Mouse (Mus musculus) hindbrain, embryonic 15.5 days (tissue): ENCODE measurements around the gene Slc16a5. TPM values are rescaled to one million over a fixed set of nuclear protein-coding genes. Genes with fewer than 3 reads are reported as not detected.

Experiments used
- microRNA-seq: library from miRNA; unstranded; fragments of <30 nt; microRNA quantifications from one replicate; pipeline ENCODE4, GENCODE M21; 2016
- polyA plus RNA-seq: library from polyadenylated mRNA; unstranded; fragments of >200 nt; fragmentation: Nextera tagmentation; extraction: Ambion mirVana; gene quantifications from 2 replicates; pipeline ENCODE4 v1.2.1, GENCODE M21; 2015

Gene Slc16a5
- polyA plus RNA-seq, 1 experiment from 2014 or later: 0.17 TPM

Small RNA genes lying within 50 kb of the gene (microRNA-seq; reads per million reads assigned to microRNA genes)
- not detected for gene Mir3968

Other genes starting within 250 kb of the Slc16a5 start
- 0.64 and 0.73 TPM in 2 replicates for gene Grin2c, start 195.2 kb upstream of the Slc16a5 start, polyA plus RNA-seq
- 21.3 and 21.6 TPM in 2 replicates for gene Fdxr, start 185.4 kb upstream of the Slc16a5 start, polyA plus RNA-seq
- gene Fads6, start 164.8 kb upstream of the Slc16a5 start, polyA plus RNA-seq: 1.3 and 1.5 TPM in 2 replicates
- 0.07 and 0.34 TPM in 2 replicates for gene Otop2, start 155.3 kb upstream of the Slc16a5 start, polyA plus RNA-seq
- 0.06 and 0.38 TPM in 2 replicates for gene Ush1g, start 140.4 kb upstream of the Slc16a5 start, polyA plus RNA-seq
- gene Otop3, start 127.7 kb upstream of the Slc16a5 start, polyA plus RNA-seq: 2.2 and 2.3 TPM in 2 replicates
- gene Hid1, start 94.7 kb upstream of the Slc16a5 start, polyA plus RNA-seq: 57.2 and 62.4 TPM in 2 replicates
- gene Cdr2l, start 80.6 kb upstream of the Slc16a5 start, polyA plus RNA-seq: 25.0 and 27.0 TPM in 2 replicates
- gene Mrpl58, start 58.7 kb upstream of the Slc16a5 start, polyA plus RNA-seq: 180 and 190 TPM in 2 replicates
- 877 and 940 TPM in 2 replicates for gene Atp5h, start 42.5 kb upstream of the Slc16a5 start, polyA plus RNA-seq
- 23.6 and 26.2 TPM in 2 replicates for gene Kctd2, start 42.3 kb upstream of the Slc16a5 start, polyA plus RNA-seq
- not detected in 2 replicates for gene Trim80, start 21.9 kb upstream of the Slc16a5 start, polyA plus RNA-seq
- 16.3 and 18.2 TPM in 2 replicates for gene Armc7, start 13.2 kb downstream of the Slc16a5 start, polyA plus RNA-seq
- 88.4 and 101 TPM in 2 replicates for gene Nt5c, start 29.4 kb downstream of the Slc16a5 start, polyA plus RNA-seq
- gene Jpt1, start 51.9 kb downstream of the Slc16a5 start, polyA plus RNA-seq: 1,345 and 1,399 TPM in 2 replicates
- 917 and 959 TPM in 2 replicates for gene Sumo2, start 73.8 kb downstream of the Slc16a5 start, polyA plus RNA-seq
- gene Nup85, start 102.0 kb downstream of the Slc16a5 start, polyA plus RNA-seq: 95.4 and 108 TPM in 2 replicates
- gene Mrps7, start 141.5 kb downstream of the Slc16a5 start, polyA plus RNA-seq: 73.6 and 79.8 TPM in 2 replicates
- gene Gga3, start 141.6 kb downstream of the Slc16a5 start, polyA plus RNA-seq: 35.8 and 38.1 TPM in 2 replicates
- gene Mif4gd, start 150.5 kb downstream of the Slc16a5 start, polyA plus RNA-seq: 12.2 and 13.9 TPM in 2 replicates
- 43.6 and 47.1 TPM in 2 replicates for gene Slc25a19, start 165.8 kb downstream of the Slc16a5 start, polyA plus RNA-seq
- 186 and 190 TPM in 2 replicates for gene Grb2, start 246.1 kb downstream of the Slc16a5 start, polyA plus RNA-seq